9 mouse cellular contexts compared by ENCODE assay signal in genomic region chr2:75150986-75151385, GRCm38 (mm10).
A peak's percentile ranks its signal among the peaks of the same experiment; 100 is the strongest.
DNase-seq lines count a peak whose midpoint lies in the region; ATAC-seq and TF ChIP-seq lines count a peak whose summit lies in the region.
"Had no signal": no experiment of that assay in that cellular context is flagged by ENCODE, and none has a peak within 500 bp of the region (broad histone marks: within the 10 kb centered on the region; RNA-seq: fewer than 3 reads in every experiment).

No protein-coding gene starts in this region.

- peak; percentile 65 for DNase-seq in gastrocnemius, adult 2 months
- no peak for DNase-seq in gastrocnemius, postnatal 25 days
- DNase-seq in thymus, adult 2 months, result peak; percentile 50
- DNase-seq in thymus, adult 18-20 months, result no peak
- DNase-seq in kidney, postnatal 14 days, result peak; percentile 78
- peak; percentile 62 for DNase-seq in lung, postnatal 36 days

- H3K4me1 ChIP-seq in thymus, adult 2 months (replicated peaks; ENCODE audit: control insufficient read depth, insufficient read depth, low read length), result no peaks in the 10 kb centered on the region
- H3K4me1 ChIP-seq in cortical plate, adult 2 months (ENCODE audit: control insufficient read depth, insufficient read depth, low read length), result no peaks in the 10 kb centered on the region; the same call in 1 of the 2 replicates

- no peaks in the 10 kb centered on the region for H3K36me3 ChIP-seq in thymus, adult 2 months (ENCODE audit: control insufficient read depth, insufficient read depth, low read length)
- H3K36me3 ChIP-seq: neural tube, embryonic 12.5 days had no signal

- no peaks in the 10 kb centered on the region for H3K27me3 ChIP-seq in thymus, adult 2 months (ENCODE audit: control insufficient read depth, insufficient read depth, low read length)
- H3K27me3 ChIP-seq: neural tube, embryonic 12.5 days had no signal

- no peak for TF ChIP-seq POLR2A in thymus, adult 2 months (IDR thresholded peaks at IDR 0.05; ENCODE audit: control insufficient read depth, extremely low read depth, insufficient read depth, low read length, poor library complexity)
- TF ChIP-seq POLR2A in cortical plate, adult 2 months (IDR thresholded peaks at IDR 0.05; ENCODE audit: extremely low read depth, insufficient read depth, low read length), result no peak

- no peak for ATAC-seq in megakaryocyte-erythroid progenitor cell, adult 5-6 weeks (replicated peaks; ENCODE audit: low FRiP score, low TSS enrichment, poor library complexity, severe bottlenecking)

- intact Hi-C loops in gastrocnemius, adult 2 months (cut with DNase I), result loop anchor here (5.0 kb wide), 3 partner anchors 161 to 449 kb away; partner anchors contain the start of gene Hoxd8

- TF ChIP-seq CTCF in gastrocnemius, adult 2 months (IDR thresholded peaks at IDR 0.05), result peak; percentile 62
- TF ChIP-seq CTCF in thymus, adult 2 months (IDR thresholded peaks at IDR 0.05; ENCODE audit: borderline replicate concordance, control insufficient read depth, extremely low read depth, insufficient read depth, low read length, poor library complexity), result no peak
- TF ChIP-seq CTCF in cortical plate, adult 2 months (IDR thresholded peaks at IDR 0.05; ENCODE audit: extremely low read depth, insufficient read depth, low read length), result peak; percentile 38; the same call in 1 of the 2 replicates

- WGBS in thymus, adult 2 months, result 6% methylated on average over 6 of the region's 6 CpGs

- no peak overlapping the region for H3K27ac ChIP-seq in gastrocnemius, adult 2 months
- no peak overlapping the region for H3K27ac ChIP-seq in thymus, adult 2 months (ENCODE audit: control insufficient read depth, insufficient read depth, low read length)
- no peak overlapping the region for H3K27ac ChIP-seq in cortical plate, adult 2 months (ENCODE audit: insufficient read depth, low read length)
- H3K27ac ChIP-seq: neural tube, embryonic 12.5 days had no signal

- no peak overlapping the region for H3K4me3 ChIP-seq in gastrocnemius, adult 2 months
- no peak overlapping the region for H3K4me3 ChIP-seq in thymus, adult 2 months (ENCODE audit: control insufficient read depth, insufficient read depth, low read length)
- H3K4me3 ChIP-seq in cortical plate, adult 2 months (ENCODE audit: insufficient read depth, low read length), result no peak overlapping the region
- H3K4me3 ChIP-seq: neural tube, embryonic 12.5 days had no signal

Comparison
In these comparisons a context has a peak if more than half of its experiments do, and no peak if none do; other contexts are left out.
1. DNase-seq: peak in gastrocnemius, adult 2 months (single experiment), thymus, adult 2 months (single experiment), kidney, postnatal 14 days (single experiment) and lung, postnatal 36 days (single experiment); none in gastrocnemius, postnatal 25 days (single experiment) and thymus, adult 18-20 months (0 of 2).